Mouse (Mus musculus): ENCODE measurements around the gene Il2rb.
A peak's percentile ranks its signal among the peaks of the same experiment; 100 is the strongest.

Il2rb gene

GRCm38 (mm10) chr15:78520112-78520715 is 25.1 kb upstream of the Il2rb start:
- DNase-seq (ENCODE audit: low spot score in 2 of 2) = no peak

GRCm38 (mm10) chr15:78518221-78518620 is 23.1 kb upstream of the Il2rb start:
- DNase-seq (ENCODE audit: low spot score in 2 of 2) = no peak

- DNase-seq (ENCODE audit: low spot score in 2 of 2) = no peak
These were observed 20.7 kb upstream of the Il2rb start for GRCm38 (mm10) chr15:78515759-78516158.

GRCm38 (mm10) chr15:78514393-78515146 is 19.5 kb upstream of the Il2rb start:
- peak; percentile 59 to 82 for DNase-seq (ENCODE audit: low spot score in 2 of 2)

GRCm38 (mm10) chr15:78513019-78513418 is 17.9 kb upstream of the Il2rb start:
- no peak for DNase-seq (ENCODE audit: low spot score in 2 of 2)

- DNase-seq (ENCODE audit: low spot score in 2 of 2) = no peak
These were observed 16.9 kb upstream of the Il2rb start for GRCm38 (mm10) chr15:78511951-78512350.

- no peak for DNase-seq (ENCODE audit: low spot score in 2 of 2)
These were observed 15.7 kb upstream of the Il2rb start for GRCm38 (mm10) chr15:78510736-78511135.

- no peak for DNase-seq (ENCODE audit: low spot score in 2 of 2)
These were observed 15.1 kb upstream of the Il2rb start for GRCm38 (mm10) chr15:78510121-78510576.

GRCm38 (mm10) chr15:78509297-78509899 is 14.3 kb upstream of the Il2rb start:
- DNase-seq (ENCODE audit: low spot score in 2 of 2) = no peak

GRCm38 (mm10) chr15:78508443-78508842 is 13.4 kb upstream of the Il2rb start:
- no peak for DNase-seq (ENCODE audit: low spot score in 2 of 2)

- DNase-seq (ENCODE audit: low spot score in 2 of 2) = no peak
These were observed 10.5 kb upstream of the Il2rb start for GRCm38 (mm10) chr15:78505541-78505940.

- no peak for DNase-seq (ENCODE audit: low spot score in 2 of 2)
These were observed 9.7 kb upstream of the Il2rb start for GRCm38 (mm10) chr15:78504816-78505215.

GRCm38 (mm10) chr15:78504013-78504412 is 8.9 kb upstream of the Il2rb start:
- no peak for DNase-seq (ENCODE audit: low spot score in 2 of 2)

GRCm38 (mm10) chr15:78502437-78503132 is 7.5 kb upstream of the Il2rb start:
- DNase-seq (ENCODE audit: low spot score in 2 of 2) = no peak

GRCm38 (mm10) chr15:78493401-78494010 is 1.6 kb downstream of the Il2rb start:
- DNase-seq (ENCODE audit: low spot score in 2 of 2) = no peak

GRCm38 (mm10) chr15:78491301-78491700 is 3.8 kb downstream of the Il2rb start:
- DNase-seq (ENCODE audit: low spot score in 2 of 2) = no peak

GRCm38 (mm10) chr15:78489906-78490305 is 5.2 kb downstream of the Il2rb start:
- no peak for DNase-seq (ENCODE audit: low spot score in 2 of 2)

GRCm38 (mm10) chr15:78489248-78489647 is 5.8 kb downstream of the Il2rb start:
- DNase-seq (ENCODE audit: low spot score in 2 of 2) = no peak

- DNase-seq (ENCODE audit: low spot score in 2 of 2) = no peak
These were observed 8.0 kb downstream of the Il2rb start for GRCm38 (mm10) chr15:78487066-78487465.

- no peak for DNase-seq (ENCODE audit: low spot score in 2 of 2)
These were observed 8.5 kb downstream of the Il2rb start for GRCm38 (mm10) chr15:78486564-78486963.

- no peak for DNase-seq (ENCODE audit: low spot score in 2 of 2)
These were observed 11.8 kb downstream of the Il2rb start for GRCm38 (mm10) chr15:78483311-78483710.

GRCm38 (mm10) chr15:78482518-78482917 is 12.6 kb downstream of the Il2rb start:
- DNase-seq (ENCODE audit: low spot score in 2 of 2) = no peak

All from frontal cortex, postnatal 14 days (tissue).